Mouse (Mus musculus): ENCODE measurements around the gene Axin2. TPM values are rescaled to one million over a fixed set of nuclear protein-coding genes. Genes with fewer than 3 reads are reported as not detected.

Gene Axin2
- total RNA-seq, 2 experiments from 2014 or later = 30.6 to 31.6 TPM

- DNase-seq (ENCODE audit: extremely low spot score in 1 of 2, low spot score in 2 of 2) = peak; percentile 81 to 93
- intact Hi-C loops (cut with DNase I) = loop anchor here (2.0 to 5.0 kb wide), 3 partner anchors 107 to 267 kb away; no protein-coding TSS in a partner anchor
Observed at GRCm38 (mm10) chr11:108925202-108925601, 5.1 kb downstream of the Axin2 start.

GRCm38 (mm10) chr11:108925826-108926225 is 5.7 kb downstream of the Axin2 start:
- DNase-seq (ENCODE audit: extremely low spot score in 1 of 2, low spot score in 2 of 2) = no peak
- intact Hi-C loops (cut with DNase I) = loop anchor here (2.0 to 5.0 kb wide), 3 partner anchors 106 to 266 kb away; no protein-coding TSS in a partner anchor

GRCm38 (mm10) chr11:108926345-108927092 is 6.4 kb downstream of the Axin2 start:
- DNase-seq (ENCODE audit: extremely low spot score in 1 of 2, low spot score in 2 of 2) = no peak
- intact Hi-C loops (cut with DNase I) = loop anchor here (5.0 kb wide), 2 partner anchors 106 to 266 kb away; no protein-coding TSS in a partner anchor

DNA sequence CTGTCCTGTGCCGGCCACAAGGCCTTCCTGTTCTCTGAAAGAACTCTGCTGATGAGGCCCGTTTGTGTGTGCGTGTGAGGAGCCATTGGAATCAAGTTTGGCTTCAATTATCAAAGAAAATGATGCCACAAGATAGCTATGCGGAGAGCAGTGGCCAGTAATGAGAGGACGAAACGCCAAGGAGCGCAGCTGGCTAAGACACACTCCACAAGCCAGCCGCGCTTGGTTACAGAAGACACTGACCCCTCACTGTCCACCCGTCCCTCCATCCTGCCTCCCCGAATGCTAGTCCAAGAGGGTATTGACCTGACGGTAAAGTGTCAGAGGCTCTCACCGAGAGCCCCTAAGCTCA is 6.9 kb downstream of the Axin2 start:
- no peak for DNase-seq (ENCODE audit: extremely low spot score in 1 of 2, low spot score in 2 of 2)
- intact Hi-C loops (cut with DNase I) = loop anchor here (5.0 kb wide), 2 partner anchors 105 to 265 kb away; no protein-coding TSS in a partner anchor

DNA sequence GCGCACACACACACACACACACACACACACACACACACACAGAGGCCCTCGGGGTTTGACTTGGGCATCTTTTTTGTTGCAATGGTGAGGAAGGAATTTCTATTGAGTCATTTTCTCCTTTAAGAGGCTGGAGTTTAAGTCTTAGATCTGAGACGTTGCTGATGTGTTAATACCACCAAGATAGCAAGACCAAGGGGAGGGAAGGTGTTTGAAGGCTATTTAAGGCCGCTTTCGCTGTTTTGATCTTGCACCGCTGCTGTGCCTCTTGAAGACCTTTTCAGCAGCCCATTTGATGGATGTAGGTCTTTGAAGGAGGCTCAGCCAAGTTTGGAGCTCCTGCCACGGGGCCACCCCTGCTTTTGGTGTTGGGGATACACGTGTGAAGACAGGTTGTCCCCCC is 7.9 kb downstream of the Axin2 start:
- DNase-seq (ENCODE audit: extremely low spot score in 1 of 2, low spot score in 2 of 2) = no peak
- intact Hi-C loops (cut with DNase I) = loop anchor here (5.0 kb wide), 2 partner anchors 104 to 264 kb away; no protein-coding TSS in a partner anchor

DNA sequence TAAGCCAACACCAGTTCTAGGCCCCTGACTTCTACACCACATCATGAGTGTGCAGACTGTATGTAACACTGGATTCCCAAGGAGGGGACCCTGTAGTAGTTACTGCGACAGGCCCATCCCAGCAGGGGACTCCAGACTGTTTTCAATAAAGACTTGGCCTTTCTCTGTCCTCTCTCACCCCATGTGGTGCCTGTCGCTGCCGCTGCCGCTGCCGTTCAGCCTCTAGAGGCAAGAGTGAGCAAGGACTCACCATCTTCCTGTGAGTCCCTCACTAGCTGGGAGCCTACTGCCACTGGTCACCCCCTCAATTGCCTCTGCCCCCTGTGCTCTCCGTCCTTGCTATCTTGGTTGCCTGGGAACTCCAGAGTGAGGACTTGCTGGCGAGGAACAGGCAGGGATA is 8.6 kb downstream of the Axin2 start:
- intact Hi-C loops (cut with DNase I) = loop anchor here (5.0 kb wide), 2 partner anchors 104 to 264 kb away; no protein-coding TSS in a partner anchor
- DNase-seq (ENCODE audit: extremely low spot score in 1 of 2, low spot score in 2 of 2) = peak in 1 of 2 experiments; percentile 74

DNA sequence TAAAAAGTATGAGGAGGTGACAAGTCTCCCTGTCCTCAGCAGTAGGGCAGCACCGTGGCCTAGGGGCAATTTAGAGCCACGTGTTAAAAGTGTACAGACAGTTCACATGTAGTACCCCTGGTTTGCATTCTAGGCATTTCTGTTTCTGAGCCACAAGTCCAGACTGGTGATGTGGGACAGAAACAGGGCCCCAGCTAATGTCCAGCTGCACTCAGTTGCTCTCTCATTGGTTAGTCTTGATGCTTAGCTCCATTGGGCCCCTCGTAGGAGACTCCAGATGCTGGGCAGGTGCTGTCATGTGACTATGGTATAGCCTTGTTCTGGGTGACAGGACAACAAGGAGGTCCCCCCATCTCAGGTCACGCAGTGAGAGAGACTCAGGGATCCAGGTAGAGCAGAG is 9.0 kb downstream of the Axin2 start:
- no peak for DNase-seq (ENCODE audit: extremely low spot score in 1 of 2, low spot score in 2 of 2)
- intact Hi-C loops (cut with DNase I) = loop anchor here (5.0 kb wide), 2 partner anchors 103 to 263 kb away; no protein-coding TSS in a partner anchor

GRCm38 (mm10) chr11:108929700-108930099 is 9.6 kb downstream of the Axin2 start:
- intact Hi-C loops (cut with DNase I) = loop anchor here (5.0 kb wide), 2 partner anchors 103 to 263 kb away; no protein-coding TSS in a partner anchor
- no peak for DNase-seq (ENCODE audit: extremely low spot score in 1 of 2, low spot score in 2 of 2)

DNA sequence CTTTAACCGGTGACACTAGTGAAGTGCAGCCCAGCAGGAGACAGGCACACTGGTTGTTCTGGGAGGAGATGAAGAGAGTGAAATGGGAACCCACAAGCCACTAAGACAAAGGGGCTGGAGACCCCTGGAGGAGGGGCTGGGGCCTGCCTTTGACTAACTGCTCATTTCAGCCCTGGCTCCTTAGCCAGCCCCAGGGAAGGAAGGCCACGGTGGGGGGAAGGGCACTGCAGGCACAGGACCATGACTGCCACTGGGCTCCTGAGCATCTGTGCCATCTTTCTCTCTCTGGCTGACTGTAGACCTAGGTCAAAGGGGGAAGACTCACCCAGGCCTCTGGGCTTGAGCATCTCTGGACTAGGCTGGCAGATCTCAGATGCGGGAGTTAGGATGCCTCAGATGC is 10.5 kb downstream of the Axin2 start:
- peak in 1 of 2 experiments; percentile 42 for DNase-seq (ENCODE audit: extremely low spot score in 1 of 2, low spot score in 2 of 2)
- intact Hi-C loops (cut with DNase I) = no loop called here

GRCm38 (mm10) chr11:108933835-108934234 is 13.7 kb downstream of the Axin2 start:
- DNase-seq (ENCODE audit: extremely low spot score in 1 of 2, low spot score in 2 of 2) = peak in 1 of 2 experiments; percentile 39
- intact Hi-C loops (cut with DNase I) = no loop called here

- intact Hi-C loops (cut with DNase I) = no loop called here
- DNase-seq (ENCODE audit: extremely low spot score in 1 of 2, low spot score in 2 of 2) = peak in 1 of 2 experiments; percentile 45
Observed at GRCm38 (mm10) chr11:108935128-108935868, 15.1 kb downstream of the Axin2 start.

GRCm38 (mm10) chr11:108936016-108936792 is 16.1 kb downstream of the Axin2 start:
- no peak for DNase-seq (ENCODE audit: extremely low spot score in 1 of 2, low spot score in 2 of 2)
- intact Hi-C loops (cut with DNase I) = no loop called here

GRCm38 (mm10) chr11:108940655-108941412 is 20.7 kb downstream of the Axin2 start:
- intact Hi-C loops (cut with DNase I) = no loop called here
- DNase-seq (ENCODE audit: extremely low spot score in 1 of 2, low spot score in 2 of 2) = no peak

DNA sequence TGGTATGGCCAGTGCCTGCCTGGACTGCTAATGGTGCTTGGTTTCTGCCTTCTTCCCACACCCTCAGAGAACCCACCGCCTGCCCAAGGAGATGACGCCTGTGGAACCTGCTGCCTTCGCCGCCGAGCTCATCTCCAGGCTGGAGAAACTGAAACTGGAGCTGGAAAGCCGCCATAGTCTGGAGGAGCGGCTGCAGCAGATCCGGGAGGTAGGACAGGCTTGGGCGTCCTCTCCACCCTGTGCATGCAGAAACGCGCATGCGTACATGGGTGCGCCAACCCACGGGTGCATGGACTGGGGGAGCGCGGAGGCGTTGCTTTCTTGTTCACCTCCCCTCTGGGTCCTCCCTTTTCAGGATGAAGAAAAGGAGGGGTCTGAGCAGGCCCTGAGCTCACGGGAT is 21.7 kb downstream of the Axin2 start:
- DNase-seq (ENCODE audit: extremely low spot score in 1 of 2, low spot score in 2 of 2) = peak; percentile 53 to 76
- intact Hi-C loops (cut with DNase I) = no loop called here

DNA sequence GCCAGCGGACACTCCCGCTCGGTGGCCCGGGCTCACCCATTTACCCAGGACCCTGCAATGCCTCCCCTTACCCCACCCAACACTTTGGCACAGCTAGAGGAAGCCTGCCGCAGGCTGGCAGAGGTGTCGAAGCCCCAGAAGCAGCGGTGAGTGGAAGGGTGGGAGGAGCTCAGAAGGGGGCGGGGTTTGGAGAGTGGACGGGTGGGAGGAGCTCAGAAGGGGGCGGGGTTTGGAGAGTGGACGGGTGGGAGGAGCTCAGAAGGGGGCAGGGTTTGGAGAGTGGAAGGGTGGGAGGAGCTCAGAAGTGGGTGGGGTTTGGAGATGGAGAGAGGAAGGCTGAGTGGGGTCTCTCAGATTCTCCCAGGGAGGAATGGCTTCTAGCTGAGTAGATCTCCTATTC is 23.6 kb downstream of the Axin2 start:
- intact Hi-C loops (cut with DNase I) = no loop called here
- peak in 1 of 2 experiments; percentile 47 for DNase-seq (ENCODE audit: extremely low spot score in 1 of 2, low spot score in 2 of 2)

DNA sequence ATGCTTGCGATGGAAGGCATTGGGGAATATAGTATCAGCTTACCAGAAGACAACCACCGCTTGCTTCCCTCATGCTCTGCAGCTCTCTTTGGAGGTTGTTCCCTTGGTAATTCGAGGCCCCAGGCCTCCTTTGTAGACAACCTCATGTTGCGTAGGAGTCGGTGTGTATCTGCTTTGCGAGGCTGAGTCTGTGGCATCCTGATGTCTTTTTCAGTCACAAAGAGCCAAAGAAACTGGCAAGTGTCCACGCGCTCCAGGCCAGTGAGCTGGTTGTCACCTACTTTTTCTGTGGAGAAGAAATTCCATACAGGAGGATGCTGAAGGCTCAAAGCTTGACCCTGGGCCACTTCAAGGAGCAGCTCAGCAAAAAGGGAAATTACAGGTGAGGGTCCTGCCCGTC is 25.5 kb downstream of the Axin2 start:
- no peak for DNase-seq (ENCODE audit: extremely low spot score in 1 of 2, low spot score in 2 of 2)
- intact Hi-C loops (cut with DNase I) = no loop called here

GRCm38 (mm10) chr11:108947425-108948184 is 27.5 kb downstream of the Axin2 start:
- intact Hi-C loops (cut with DNase I) = no loop called here

GRCm38 (mm10) chr11:108948501-108948900 is 28.4 kb downstream of the Axin2 start:
- DNase-seq (ENCODE audit: extremely low spot score in 1 of 2, low spot score in 2 of 2) = no peak
- intact Hi-C loops (cut with DNase I) = no loop called here

More at GRCm38 (mm10) chr11:108947425-108948184, 27.5 kb downstream of the Axin2 start:
- DNase-seq (ENCODE audit: extremely low spot score in 1 of 2, low spot score in 2 of 2) = no peak
